Mouse (Mus musculus): ENCODE results near the gene Mxi1. TPM values are rescaled to one million over a fixed set of nuclear protein-coding genes. Genes with fewer than 3 reads are reported as not detected.

The Mxi1 gene
- 29.1 and 41.8 TPM in 2 replicates for polyA plus RNA-seq (2012; rRNA removed)

DNA sequence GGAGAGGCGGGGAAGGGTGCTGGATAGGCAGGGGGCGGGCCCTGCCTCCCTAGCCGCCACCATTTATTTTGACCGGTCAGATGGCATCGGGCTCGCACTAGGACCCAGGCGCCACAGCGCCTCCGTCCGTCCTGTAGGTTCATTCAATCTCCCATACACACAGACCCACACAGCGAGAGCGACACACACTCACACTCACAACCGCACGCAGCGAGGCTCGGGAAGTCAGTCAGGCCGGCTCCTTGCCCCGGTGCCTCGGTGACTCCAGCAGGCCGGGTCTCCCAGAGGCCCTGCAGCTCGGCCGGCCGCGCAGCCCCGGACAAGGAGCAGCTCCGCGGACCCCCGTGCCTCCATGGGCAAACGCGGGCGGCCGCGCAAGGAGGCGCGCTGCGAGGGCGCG lies at the start of gene Mxi1:
Mxi1 (plus strand) TSS at position 171 of the 400 bp plus-strand sequence.

GRCm38 (mm10) chr19:53371666-53372065 lies 61.3 kb downstream of the Mxi1 start, which contains the start of gene Gm10197:
TSS of gene Gm10197 (minus strand) at chr19:53371766.

GRCm38 (mm10) chr19:53390495-53391007 lies 80.2 kb downstream of the Mxi1 start, which contains the start of gene Smndc1:
TSS of gene Smndc1 (minus strand) at chr19:53390578.

Other genes starting within 250 kb of the Mxi1 start
- gene Add3, start 170.1 kb upstream of the Mxi1 start, polyA plus RNA-seq (2012; rRNA removed), result 22.9 and 28.1 TPM in 2 replicates
- gene Gm10197, start 61.2 kb downstream of the Mxi1 start, polyA plus RNA-seq (2012; rRNA removed), result not detected in 2 replicates
- gene Smndc1, start 80.1 kb downstream of the Mxi1 start, polyA plus RNA-seq (2012; rRNA removed), result 1.9 and 2.4 TPM in 2 replicates
- 12.6 and 15.1 TPM in 2 replicates for gene Dusp5, start 218.6 kb downstream of the Mxi1 start, polyA plus RNA-seq (2012; rRNA removed)

All from colon, adult 2 months (tissue).